Mouse (Mus musculus) G1E (cell line): ENCODE data around the gene Vax2.

Experiments used
- CTCF ChIP-seq: IDR thresholded peaks from 2 replicates; pipeline ENCODE4 v1.5.1; 2012; ENCODE audit warnings: low read depth, low read length, inconsistent platforms, mixed read lengths
- POLR2AphosphoS5 ChIP-seq: IDR thresholded peaks from 2 replicates; pipeline ENCODE4 v1.6.1; 2012; ENCODE audit warnings: low read depth, low read length, inconsistent platforms; ENCODE audit not compliant: insufficient replicate concordance

- TF ChIP-seq POLR2AphosphoS5 (no peak), CTCF (no peak)
Measured at GRCm38 (mm10) chr6:83727178-83727577, 16.1 kb downstream of the Vax2 start.
